ENCODE assay signal across 8 mouse cellular contexts in the genomic region with DNA sequence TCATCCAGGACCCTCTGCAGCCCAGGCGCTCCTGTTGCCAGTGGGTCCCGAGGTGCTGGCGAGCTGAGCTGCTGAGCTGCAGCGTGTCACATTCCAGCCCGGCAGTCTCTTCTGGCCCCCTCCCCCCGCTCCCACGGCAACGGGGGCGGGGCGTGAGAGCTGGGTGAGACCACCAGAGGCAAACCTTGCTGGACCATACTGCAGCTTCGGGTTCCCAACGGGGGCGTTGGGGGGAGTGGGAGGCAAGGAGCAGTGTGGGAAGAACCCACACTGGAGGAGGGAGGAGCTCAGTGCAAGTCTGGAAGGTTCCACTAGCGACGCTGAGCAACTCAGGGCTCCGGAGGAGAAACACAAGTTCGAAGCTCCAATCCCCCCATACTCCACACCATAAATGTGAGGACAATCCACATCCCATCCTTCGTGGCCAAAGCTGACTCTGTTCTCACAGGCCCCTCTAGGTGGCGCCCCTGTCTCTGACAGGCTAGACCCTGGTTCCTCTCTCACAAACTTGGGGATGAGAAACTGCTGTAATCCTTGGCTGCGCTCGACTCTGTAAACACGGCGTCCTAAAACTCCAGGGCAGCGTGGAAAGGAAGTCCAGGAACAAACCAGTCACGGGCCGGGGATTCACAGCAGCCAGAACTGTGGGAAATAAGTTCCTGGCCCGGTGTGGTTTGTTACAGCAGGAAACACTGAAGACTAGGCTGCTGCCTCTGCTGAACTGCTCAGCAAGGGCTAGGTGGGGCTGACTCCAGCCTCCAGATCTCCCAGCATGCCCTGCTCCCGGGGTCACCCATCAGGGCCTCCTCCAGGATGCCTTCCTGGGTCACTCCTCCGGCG. TPM values are rescaled to one million over a fixed set of nuclear protein-coding genes. Genes with fewer than 3 reads are reported as not detected.
A peak's percentile ranks its signal among the peaks of the same experiment; 100 is the strongest.
DNase-seq lines count a peak whose midpoint lies in the region; ATAC-seq and TF ChIP-seq lines count a peak whose summit lies in the region.

No protein-coding gene starts in this region.

- peaks cover 69% of the 10 kb centered on the region for H3K4me1 ChIP-seq in E14TG2a.4 (replicated peaks; ENCODE audit: low read depth, low read length)
- H3K4me1 ChIP-seq in forebrain, embryonic 16.5 days (replicated peaks; ENCODE audit: control insufficient read depth, insufficient read depth, low read length): peaks cover 10% of the 10 kb centered on the region
- peaks cover 14% of the 10 kb centered on the region for H3K4me1 ChIP-seq in neural tube, embryonic 15.5 days

- peak overlapping the region; percentile 26 for H3K9ac ChIP-seq in forebrain, embryonic 16.5 days (replicated peaks; ENCODE audit: low read depth, low read length)
- H3K9ac ChIP-seq in neural tube, embryonic 15.5 days (replicated peaks): peak overlapping the region; percentile 34; the same call in 1 of the 2 replicates

- WGBS in forebrain, embryonic 16.5 days: 2% methylated on average over 24 of the region's 30 CpGs
- WGBS in neural tube, embryonic 15.5 days: 5% methylated on average over 30 of the region's 30 CpGs

- H3K36me3 ChIP-seq in E14TG2a.4 (ENCODE audit: insufficient read depth, low read length): peaks cover 29% of the 10 kb centered on the region
- no peaks in the 10 kb centered on the region for H3K36me3 ChIP-seq in forebrain, embryonic 16.5 days (ENCODE audit: control insufficient read depth, insufficient read depth)
- H3K36me3 ChIP-seq in neural tube, embryonic 15.5 days: no peaks in the 10 kb centered on the region

- peak; percentile 80 for ATAC-seq in forebrain, embryonic 16.5 days
- ATAC-seq in neural tube, embryonic 15.5 days (ENCODE audit: low FRiP score): peak; percentile 79

- H3K27ac ChIP-seq in forebrain, embryonic 16.5 days (ENCODE audit: low read length): peak overlapping the region; percentile 49
- peak overlapping the region; percentile 80 for H3K27ac ChIP-seq in neural tube, embryonic 15.5 days (replicated peaks)

- H3K27me3 ChIP-seq in E14TG2a.4 (ENCODE audit: insufficient read depth, low read length): no peaks in the 10 kb centered on the region
- H3K27me3 ChIP-seq in forebrain, embryonic 16.5 days (replicated peaks; ENCODE audit: control insufficient read depth, insufficient read depth, low read length): no peaks in the 10 kb centered on the region
- H3K27me3 ChIP-seq in neural tube, embryonic 15.5 days (replicated peaks): no peaks in the 10 kb centered on the region

- DNase-seq in cerebellum, adult 18-20 months: peak; percentile 78 to 84
- peak; percentile 88 for DNase-seq in heart, postnatal 25 days (ENCODE audit: low spot score)
- peak; percentile 64 to 91 for DNase-seq in layer of hippocampus, adult 18-20 months (ENCODE audit: low spot score in 2 of 2)
- peak; percentile 84 to 90 for DNase-seq in lung, adult 18-20 months
- peak; percentile 95 for DNase-seq in testis, postnatal 10 days (ENCODE audit: low spot score)

- TF ChIP-seq CTCF in E14TG2a.4 (conservative IDR thresholded peaks at IDR 0.05; ENCODE audit: low read length): peak; percentile 81

- peak overlapping the region; percentile 75 for H3K4me3 ChIP-seq in E14TG2a.4 (replicated peaks; ENCODE audit: low read length)
- H3K4me3 ChIP-seq in forebrain, embryonic 16.5 days (replicated peaks; ENCODE audit: low read length): peak overlapping the region; percentile 33
- peak overlapping the region; percentile 31 for H3K4me3 ChIP-seq in neural tube, embryonic 15.5 days (replicated peaks)

- H3K9me3 ChIP-seq in E14TG2a.4 (ENCODE audit: low read length): no peaks in the 10 kb centered on the region
- H3K9me3 ChIP-seq in forebrain, embryonic 16.5 days (ENCODE audit: control insufficient read depth, low read length): no peaks in the 10 kb centered on the region
- no peaks in the 10 kb centered on the region for H3K9me3 ChIP-seq in neural tube, embryonic 15.5 days (replicated peaks)

- intact Hi-C loops in heart, postnatal 25 days (cut with DNase I): loop anchor here (1.0 to 10.0 kb wide), 4 partner anchors 28 to 125 kb away; a partner anchor contains a TSS

- H3K4me2 ChIP-seq in forebrain, embryonic 16.5 days (ENCODE audit: low read length): peak overlapping the region; percentile 55
- peak overlapping the region; percentile 59 for H3K4me2 ChIP-seq in neural tube, embryonic 15.5 days

RNA-seq across cellular contexts. Expression of a gene that starts 41.0 kb away (rescaled TPM):
- 4.6 and 5.0 TPM in 2 replicates for polyA plus RNA-seq in forebrain, embryonic 16.5 days (2015; fragmentation: Nextera tagmentation; extraction: Ambion mirVana)
- 10 to 100 TPM; 21.3 to 26.1 TPM for total RNA-seq in heart, postnatal 25 days (2021)
- 10 to 100 TPM; 59.4 to 67.8 TPM for total RNA-seq in layer of hippocampus, adult 18-20 months (2021)
- polyA plus RNA-seq in neural tube, embryonic 15.5 days (2015; fragmentation: Nextera tagmentation; extraction: Ambion mirVana): 3.0 and 5.5 TPM in 2 replicates

RNA-seq across cellular contexts. Expression of a gene that starts 46.6 kb away (rescaled TPM):
- not detected in 2 replicates for polyA plus RNA-seq in forebrain, embryonic 16.5 days (2015; fragmentation: Nextera tagmentation; extraction: Ambion mirVana)
- total RNA-seq in heart, postnatal 25 days (2021): not detected
- total RNA-seq in layer of hippocampus, adult 18-20 months (2021): not detected
- polyA plus RNA-seq in neural tube, embryonic 15.5 days (2015; fragmentation: Nextera tagmentation; extraction: Ambion mirVana): not detected in 2 replicates

Comparison
In these comparisons a context has a peak if more than half of its experiments do, and no peak if none do; other contexts are left out.
1. Peak in every context shown above with its lines: DNase-seq, ATAC-seq, H3K4me3 ChIP-seq and H3K27ac ChIP-seq.